Mouse (Mus musculus) olfactory bulb, adult 2 months (tissue): ENCODE measurements at regions not wholly inside any gene's neighbourhood (a gene's known extent, or its start where the extent isn't known, plus 50 kb on each side); places are given as distances from the start of the nearest gene placed in this dataset.

ENCODE experiments used
- CTCF ChIP-seq: fragments of 200-500 bp; IDR thresholded peaks from 2 replicates; pipeline ENCODE4 v1.5.1; 2012; ENCODE audit warnings: low read depth, mild to moderate bottlenecking, low read length, moderate library complexity; ENCODE audit not compliant: insufficient read depth
- POLR2A ChIP-seq: fragments of 200-500 bp; IDR thresholded peaks from 2 replicates; pipeline ENCODE4 v1.6.1; 2012; ENCODE audit warnings: mild to moderate bottlenecking, low read depth, low read length, moderate library complexity; ENCODE audit not compliant: insufficient read depth

GRCm38 (mm10) chr16:77789206-77789605 lies 187.3 kb upstream of the Gm11146 start:
- TF ChIP-seq POLR2A = no peak
- TF ChIP-seq CTCF = no peak
